Mouse (Mus musculus): Measurements from ENCODE around the gene Chia1. TPM values are rescaled to one million over a fixed set of nuclear protein-coding genes. Genes with fewer than 3 reads are reported as not detected.
"Not testable (repeated sequence)": the region's sequence is repeated elsewhere in the genome, so short reads cannot be mapped to it uniquely, and the experiment has no call there.

Chia1 gene
- polyA plus RNA-seq, 1 experiment from 2014 or later: not detected

DNA sequence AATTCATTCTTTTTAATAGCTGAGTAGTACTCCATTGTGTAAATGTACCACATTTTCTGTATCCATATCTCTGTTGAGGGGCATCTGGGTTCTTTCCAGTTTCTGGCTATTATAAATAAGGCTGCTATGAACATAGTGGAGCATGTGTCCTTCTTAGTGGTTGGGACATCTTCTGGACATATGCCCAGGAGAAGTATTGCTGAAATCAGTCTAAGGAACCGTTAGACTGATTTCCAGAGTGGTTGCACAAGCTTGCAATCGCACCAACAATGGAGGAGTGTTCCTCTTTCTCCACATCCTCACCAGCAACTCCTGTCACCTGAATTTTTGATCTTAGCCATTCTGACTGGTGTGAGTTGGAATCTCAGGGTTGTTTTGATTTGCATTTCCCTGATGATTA, 59.5 kb downstream of the Chia1 start:
- WGBS: 66% methylated on average over 2 of the region's 2 CpGs
- not testable (repeated sequence) for H3K27me3 ChIP-seq; H3K4me3 ChIP-seq; H3K36me3 ChIP-seq; H3K9ac ChIP-seq; H3K4me1 ChIP-seq; H3K4me2 ChIP-seq (replicated peaks); H3K27ac ChIP-seq; ATAC-seq (ENCODE audit: insufficient number of reproducible peaks, insufficient read depth, low FRiP score, low TSS enrichment); H3K9me3 ChIP-seq

GRCm38 (mm10) chr3:106174971-106175370, 61.9 kb downstream of the Chia1 start:
- H3K4me2 ChIP-seq (replicated peaks); H3K9ac ChIP-seq; H3K4me3 ChIP-seq; H3K36me3 ChIP-seq; ATAC-seq (ENCODE audit: insufficient number of reproducible peaks, insufficient read depth, low FRiP score, low TSS enrichment); H3K4me1 ChIP-seq; H3K27ac ChIP-seq; H3K27me3 ChIP-seq: not testable (repeated sequence)
- H3K9me3 ChIP-seq: peaks cover 11% of the 10 kb centered on the region
- 65% methylated on average over 2 of the region's 2 CpGs for WGBS

DNA sequence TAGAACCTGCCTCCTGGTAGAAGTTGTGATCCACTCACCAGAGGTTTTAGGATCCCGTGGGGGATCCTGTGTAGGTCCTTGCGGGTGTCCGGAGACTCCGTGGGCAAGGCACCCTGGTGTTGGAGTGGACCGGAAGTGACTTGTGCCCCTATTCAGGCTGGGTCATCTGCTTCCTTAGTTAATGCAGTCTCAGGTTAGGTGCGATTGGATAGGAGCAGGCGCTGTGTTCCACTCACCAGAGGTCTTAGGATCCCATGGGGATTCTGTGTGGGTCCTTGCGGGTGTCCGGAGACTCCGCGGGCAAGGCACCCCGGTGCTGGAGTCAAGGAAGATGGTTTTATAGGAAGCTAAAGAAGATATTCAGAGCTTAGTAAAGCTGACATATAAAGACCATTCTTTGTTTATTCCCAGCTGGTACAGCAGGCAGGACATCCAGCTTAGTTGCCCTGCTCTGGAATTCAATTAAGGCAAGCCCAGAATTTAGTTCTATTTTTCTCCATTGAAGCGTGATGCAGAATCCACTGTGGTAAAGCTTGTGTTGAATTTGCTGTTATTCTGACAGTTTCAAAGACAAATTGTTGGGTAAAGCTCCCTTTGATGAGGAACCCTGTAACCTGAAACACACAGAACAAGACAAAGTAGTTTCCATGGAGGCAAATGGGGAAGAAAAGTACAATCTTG, 64.6 kb downstream of the Chia1 start:
- Histone ChIP-seq H3K9ac (no peak overlapping the region), H3K27ac (no peak overlapping the region), H3K36me3 (no peaks in the 10 kb centered on the region), H3K27me3 (no peaks in the 10 kb centered on the region), H3K4me3 (no peak overlapping the region), H3K4me2 (replicated peaks) (no peak overlapping the region), H3K9me3 (peaks cover 18% of the 10 kb centered on the region), H3K4me1 (no peaks in the 10 kb centered on the region)
- 84% methylated on average over 13 of the region's 13 CpGs for WGBS
- no peak for ATAC-seq (ENCODE audit: insufficient number of reproducible peaks, insufficient read depth, low FRiP score, low TSS enrichment)

Other genes starting within 250 kb of the Chia1 start
- 0.26 TPM in 1 of 2 replicates, not detected in the other for gene Adora3, start 242.4 kb upstream of the Chia1 start, polyA plus RNA-seq (2016; fragmentation: Nextera tagmentation; extraction: Ambion mirVana)
- gene Tmigd3, start 242.3 kb upstream of the Chia1 start, polyA plus RNA-seq (2016; fragmentation: Nextera tagmentation; extraction: Ambion mirVana): not detected in 2 replicates
- 0.33 and 0.46 TPM in 2 replicates for gene I830077J02Rik, start 180.6 kb upstream of the Chia1 start, polyA plus RNA-seq (2016; fragmentation: Nextera tagmentation; extraction: Ambion mirVana)
- gene Wdr77, start 153.9 kb upstream of the Chia1 start, polyA plus RNA-seq (2016; fragmentation: Nextera tagmentation; extraction: Ambion mirVana): 114 and 127 TPM in 2 replicates
- 419 and 438 TPM in 2 replicates for gene Atp5f1, start 153.1 kb upstream of the Chia1 start, polyA plus RNA-seq (2016; fragmentation: Nextera tagmentation; extraction: Ambion mirVana)
- 1.6 and 1.9 TPM in 2 replicates for gene Ovgp1, start 139.5 kb upstream of the Chia1 start, polyA plus RNA-seq (2016; fragmentation: Nextera tagmentation; extraction: Ambion mirVana)
- gene Pifo, start 98.6 kb upstream of the Chia1 start, polyA plus RNA-seq (2016; fragmentation: Nextera tagmentation; extraction: Ambion mirVana): not detected in 2 replicates
- gene Chil5, start 80.4 kb upstream of the Chia1 start, polyA plus RNA-seq (2016; fragmentation: Nextera tagmentation; extraction: Ambion mirVana): not detected in 2 replicates
- gene Chil3, start 54.3 kb downstream of the Chia1 start, polyA plus RNA-seq (2016; fragmentation: Nextera tagmentation; extraction: Ambion mirVana): not detected in 2 replicates
- gene Chil4, start 106.3 kb downstream of the Chia1 start, polyA plus RNA-seq (2016; fragmentation: Nextera tagmentation; extraction: Ambion mirVana): not detected in 2 replicates